Mouse (Mus musculus): ENCODE data around the gene Etfrf1. TPM values are rescaled to one million over a fixed set of nuclear protein-coding genes. Genes with fewer than 3 reads are reported as not detected.

Etfrf1 gene
- polyA plus RNA-seq, 1 experiment from 2014 or later = 30.6 TPM

DNA sequence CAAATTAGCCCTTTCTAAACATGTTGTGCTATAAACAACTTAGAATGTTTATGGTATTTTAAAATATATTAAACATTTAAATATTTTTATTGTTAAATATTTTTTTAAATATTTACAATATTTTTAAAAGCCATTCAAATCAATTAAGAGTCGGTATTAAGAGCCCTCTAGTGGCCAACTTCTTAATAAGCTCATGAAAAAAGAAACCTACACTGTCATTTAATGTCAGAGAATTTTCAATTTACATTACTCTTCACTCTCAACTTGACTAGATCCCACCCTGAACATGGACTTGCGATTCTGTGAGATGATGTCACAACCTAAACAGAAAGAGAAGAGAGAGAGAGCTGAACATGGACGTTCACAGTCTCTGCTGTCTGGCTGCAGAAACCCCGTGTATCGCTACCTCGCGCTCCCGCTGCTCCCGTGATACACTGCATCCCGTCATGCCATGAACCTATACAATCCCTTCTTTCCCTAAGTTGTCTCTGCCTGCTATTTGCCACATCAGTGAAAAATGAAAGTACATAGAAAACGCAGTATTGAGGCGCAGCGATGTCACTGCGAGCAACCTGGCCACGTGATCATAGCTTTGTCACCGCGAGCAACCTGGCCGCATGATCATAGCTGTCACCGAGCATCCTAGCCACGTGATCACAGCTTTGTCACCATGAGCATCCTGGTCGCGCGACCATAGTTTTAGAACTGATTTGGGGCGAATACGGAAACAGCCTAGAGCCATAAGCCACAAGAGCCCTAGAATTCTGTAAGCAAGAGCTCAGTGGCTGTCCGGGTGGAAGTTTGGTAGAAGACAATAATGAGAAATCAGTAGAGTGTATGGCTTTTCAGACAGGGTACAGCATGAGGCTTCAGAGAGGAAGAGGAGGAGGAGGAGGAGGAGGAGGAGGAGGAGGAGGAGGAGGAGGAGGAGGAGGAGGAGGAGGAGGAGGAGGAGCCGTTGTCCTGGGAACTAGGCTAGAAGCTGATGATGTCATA lies 23.5 kb upstream of the Etfrf1 start:
- WGBS = 69% methylated on average over 27 of the region's 27 CpGs
- Histone ChIP-seq H3K27me3 (ENCODE audit: control insufficient read depth, insufficient read depth, low read length) (no peaks in the 10 kb centered on the region), H3K4me2 (ENCODE audit: low read length) (peak overlapping the region; percentile 46), H3K4me1 (ENCODE audit: control insufficient read depth, insufficient read depth, low read length) (no peaks in the 10 kb centered on the region), H3K27ac (replicated peaks; ENCODE audit: low read depth, low read length) (peak overlapping the region; percentile 75), H3K4me3 (replicated peaks; ENCODE audit: low read depth, low read length) (peak overlapping the region; percentile 14), H3K9ac (replicated peaks; ENCODE audit: low read length) (peak overlapping the region; percentile 44), H3K36me3 (ENCODE audit: control insufficient read depth, insufficient read depth, low read length) (no peaks in the 10 kb centered on the region), H3K9me3 (ENCODE audit: control insufficient read depth, low read length) (no peaks in the 10 kb centered on the region)
- DNase-seq = peak; percentile 85
- ATAC-seq (ENCODE audit: low FRiP score, low TSS enrichment) = peak; percentile 67

DNA sequence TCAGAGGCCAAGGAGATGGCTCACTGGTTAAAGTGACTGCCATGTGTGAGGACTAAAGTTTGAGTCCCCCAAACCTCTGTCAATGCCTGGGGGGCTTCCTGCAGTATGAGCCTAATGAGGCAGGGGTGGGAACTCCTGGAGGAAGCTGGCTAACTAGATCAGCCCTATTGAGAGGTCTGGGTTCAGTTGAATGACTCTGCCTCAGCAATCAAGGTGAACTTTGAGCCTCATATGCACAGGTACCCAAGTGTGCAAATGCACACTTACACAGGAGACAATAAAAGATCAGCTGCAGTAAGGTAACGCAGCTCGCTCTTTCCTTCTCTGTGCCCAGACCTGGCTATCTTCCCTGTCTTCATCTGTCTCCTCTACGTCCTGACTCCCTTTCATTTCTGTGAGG lies 17.9 kb upstream of the Etfrf1 start:
- ATAC-seq (ENCODE audit: low FRiP score, low TSS enrichment) = no peak
- H3K9ac ChIP-seq (replicated peaks; ENCODE audit: low read length) = no peak overlapping the region
- no peaks in the 10 kb centered on the region for H3K36me3 ChIP-seq (ENCODE audit: control insufficient read depth, insufficient read depth, low read length)
- 87% methylated on average over 3 of the region's 3 CpGs for whole genome bisulfite sequencing
- H3K27me3 ChIP-seq (ENCODE audit: control insufficient read depth, insufficient read depth, low read length) = no peaks in the 10 kb centered on the region
- H3K4me2 ChIP-seq (ENCODE audit: low read length) = no peak overlapping the region
- no peaks in the 10 kb centered on the region for H3K4me1 ChIP-seq (ENCODE audit: control insufficient read depth, insufficient read depth, low read length)
- no peak for DNase-seq
- no peaks in the 10 kb centered on the region for H3K9me3 ChIP-seq (ENCODE audit: control insufficient read depth, low read length)
- H3K4me3 ChIP-seq (replicated peaks; ENCODE audit: low read depth, low read length) = no peak overlapping the region
- H3K27ac ChIP-seq (replicated peaks; ENCODE audit: low read depth, low read length) = no peak overlapping the region

DNA sequence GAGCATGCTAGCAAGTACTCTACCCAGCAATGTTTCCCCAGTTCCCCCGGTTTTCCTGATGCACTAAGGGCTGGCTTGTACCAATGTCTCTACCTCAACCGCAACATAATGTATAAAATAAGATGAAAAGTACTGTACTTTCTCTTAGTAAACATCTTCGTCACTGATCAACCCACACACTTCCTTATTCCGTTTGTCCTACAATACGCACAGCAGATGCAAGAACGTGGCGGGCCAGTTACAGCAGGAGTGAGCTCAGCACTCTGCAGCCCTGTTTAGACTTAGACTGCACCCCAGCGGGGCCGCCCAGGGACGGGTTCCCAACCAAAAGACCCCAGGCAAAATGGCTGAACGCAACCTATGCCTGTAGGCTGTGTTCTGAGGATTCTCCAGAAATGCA lies 17.5 kb upstream of the Etfrf1 start:
- Histone ChIP-seq H3K9ac (replicated peaks; ENCODE audit: low read length) (no peak overlapping the region), H3K9me3 (ENCODE audit: control insufficient read depth, low read length) (no peaks in the 10 kb centered on the region), H3K4me3 (replicated peaks; ENCODE audit: low read depth, low read length) (no peak overlapping the region), H3K36me3 (ENCODE audit: control insufficient read depth, insufficient read depth, low read length) (no peaks in the 10 kb centered on the region), H3K27ac (replicated peaks; ENCODE audit: low read depth, low read length) (no peak overlapping the region), H3K27me3 (ENCODE audit: control insufficient read depth, insufficient read depth, low read length) (no peaks in the 10 kb centered on the region), H3K4me1 (ENCODE audit: control insufficient read depth, insufficient read depth, low read length) (no peaks in the 10 kb centered on the region), H3K4me2 (ENCODE audit: low read length) (no peak overlapping the region)
- ATAC-seq (ENCODE audit: low FRiP score, low TSS enrichment) (no peak), DNase-seq (no peak)
- WGBS = 88% methylated on average over 11 of the region's 11 CpGs

DNA sequence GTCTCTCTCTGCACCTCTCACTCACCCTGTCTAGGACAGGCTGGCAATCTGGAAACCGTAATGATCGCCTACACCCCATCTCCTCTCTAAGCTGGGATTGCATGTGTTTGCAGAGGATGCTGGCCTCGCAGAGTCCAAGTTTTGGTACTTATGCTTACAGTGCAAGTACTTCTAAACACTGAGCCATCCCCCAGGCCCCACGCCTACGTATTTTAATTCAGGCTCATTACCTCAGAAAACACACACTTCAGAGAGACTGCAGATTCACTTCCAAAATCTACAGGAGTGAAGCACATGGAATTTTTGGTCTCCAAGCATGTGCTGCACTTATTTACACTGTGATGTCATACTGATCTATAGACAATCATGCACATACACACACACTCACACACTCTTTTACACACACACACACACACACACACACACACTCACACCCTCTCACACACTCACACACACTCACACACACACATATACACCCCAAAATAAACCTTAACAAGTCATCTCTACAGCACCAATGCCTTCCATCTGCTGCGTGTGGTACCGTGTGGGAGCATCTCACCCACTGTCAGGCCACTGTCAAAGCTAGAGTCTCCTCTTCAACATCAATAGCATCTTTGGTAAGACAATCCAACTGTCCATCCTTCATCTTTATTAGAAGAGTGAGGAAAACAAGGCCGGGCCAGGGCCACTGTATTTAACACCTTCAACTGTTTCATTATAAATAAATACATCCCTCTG lies 12.8 kb upstream of the Etfrf1 start:
- no peak for DNase-seq
- WGBS = 93% methylated on average over 8 of the region's 8 CpGs
- H3K4me3 ChIP-seq (replicated peaks; ENCODE audit: low read depth, low read length) = no peak overlapping the region
- H3K9ac ChIP-seq (replicated peaks; ENCODE audit: low read length) = no peak overlapping the region
- no peak overlapping the region for H3K4me2 ChIP-seq (ENCODE audit: low read length)
- no peaks in the 10 kb centered on the region for H3K9me3 ChIP-seq (ENCODE audit: control insufficient read depth, low read length)
- H3K36me3 ChIP-seq (ENCODE audit: control insufficient read depth, insufficient read depth, low read length) = no peaks in the 10 kb centered on the region
- no peak for ATAC-seq (ENCODE audit: low FRiP score, low TSS enrichment)
- H3K27me3 ChIP-seq (ENCODE audit: control insufficient read depth, insufficient read depth, low read length) = no peaks in the 10 kb centered on the region
- H3K4me1 ChIP-seq (ENCODE audit: control insufficient read depth, insufficient read depth, low read length) = no peaks in the 10 kb centered on the region
- no peak overlapping the region for H3K27ac ChIP-seq (replicated peaks; ENCODE audit: low read depth, low read length)

DNA sequence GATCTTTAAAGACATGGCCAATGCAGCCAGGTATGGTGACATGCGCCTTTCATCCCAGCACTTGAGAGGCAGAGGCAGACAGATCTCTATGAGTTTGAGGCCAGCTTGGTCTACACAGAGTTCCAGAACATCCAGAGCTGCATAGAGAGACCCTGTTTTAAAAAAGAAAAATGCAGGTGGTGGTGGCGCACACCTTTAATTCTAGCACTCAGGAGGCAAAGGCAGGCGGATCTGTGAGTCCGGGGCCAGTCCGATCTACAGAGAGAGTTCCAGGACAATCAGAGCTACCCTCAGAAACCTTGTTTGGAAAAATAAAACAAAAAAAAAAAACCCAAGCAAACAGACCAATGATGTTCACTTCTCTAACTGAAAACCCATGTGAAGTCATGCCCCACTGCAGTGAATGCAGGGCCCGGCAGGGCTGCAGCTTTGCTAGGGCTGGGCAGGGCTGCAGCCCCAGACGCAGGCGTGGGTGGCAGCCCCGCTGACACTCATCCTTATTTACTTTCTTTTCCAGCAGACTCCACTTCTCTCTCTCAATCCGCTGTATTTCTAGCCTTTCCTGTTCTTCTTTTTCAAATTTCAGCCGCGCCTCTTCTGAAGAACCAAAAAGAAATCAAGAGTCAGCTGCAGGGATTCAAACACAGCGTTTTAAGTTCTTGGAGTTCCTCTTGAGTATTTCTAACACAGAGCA lies 8.4 kb upstream of the Etfrf1 start:
- WGBS = 84% methylated on average over 13 of the region's 13 CpGs

DNA sequence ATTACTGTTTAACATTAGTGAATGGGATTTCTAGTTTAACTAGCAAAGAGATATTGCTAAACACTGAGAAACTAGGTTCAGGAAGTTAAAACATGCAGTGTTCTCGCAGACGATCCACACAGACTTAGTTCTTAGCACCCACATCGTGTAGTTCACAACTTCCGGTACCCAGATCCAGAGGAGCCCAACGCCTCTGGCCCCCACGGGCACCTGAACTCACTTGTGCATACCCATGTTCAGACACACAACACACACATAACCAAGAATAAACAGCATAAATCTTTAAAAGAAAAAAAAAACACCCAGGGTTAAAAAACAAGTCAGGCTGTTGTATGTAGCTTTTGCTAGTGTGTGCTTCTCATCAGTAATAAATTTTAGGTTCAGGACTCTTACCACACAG lies 6.5 kb upstream of the Etfrf1 start:
- H3K27me3 ChIP-seq (ENCODE audit: control insufficient read depth, insufficient read depth, low read length) = no peaks in the 10 kb centered on the region
- ATAC-seq (ENCODE audit: low FRiP score, low TSS enrichment) (no peak), DNase-seq (no peak)
- no peaks in the 10 kb centered on the region for H3K36me3 ChIP-seq (ENCODE audit: control insufficient read depth, insufficient read depth, low read length)
- H3K4me1 ChIP-seq (ENCODE audit: control insufficient read depth, insufficient read depth, low read length) = no peaks in the 10 kb centered on the region
- H3K9ac ChIP-seq (replicated peaks; ENCODE audit: low read length) = no peak overlapping the region
- H3K9me3 ChIP-seq (ENCODE audit: control insufficient read depth, low read length) = no peaks in the 10 kb centered on the region
- H3K27ac ChIP-seq (replicated peaks; ENCODE audit: low read depth, low read length) = no peak overlapping the region
- H3K4me3 ChIP-seq (replicated peaks; ENCODE audit: low read depth, low read length) = no peak overlapping the region
- H3K4me2 ChIP-seq (ENCODE audit: low read length) = no peak overlapping the region
- WGBS = 93% methylated on average over 6 of the region's 6 CpGs

More for the DNA sequence above, 8.4 kb upstream of the Etfrf1 start:
- Histone ChIP-seq H3K9ac (replicated peaks; ENCODE audit: low read length) (no peak overlapping the region), H3K36me3 (ENCODE audit: control insufficient read depth, insufficient read depth, low read length) (no peaks in the 10 kb centered on the region), H3K4me3 (replicated peaks; ENCODE audit: low read depth, low read length) (no peak overlapping the region), H3K4me1 (ENCODE audit: control insufficient read depth, insufficient read depth, low read length) (no peaks in the 10 kb centered on the region), H3K27me3 (ENCODE audit: control insufficient read depth, insufficient read depth, low read length) (no peaks in the 10 kb centered on the region), H3K27ac (replicated peaks; ENCODE audit: low read depth, low read length) (no peak overlapping the region), H3K9me3 (ENCODE audit: control insufficient read depth, low read length) (no peaks in the 10 kb centered on the region), H3K4me2 (ENCODE audit: low read length) (no peak overlapping the region)
- no peak for DNase-seq
- no peak for ATAC-seq (ENCODE audit: low FRiP score, low TSS enrichment)

DNA sequence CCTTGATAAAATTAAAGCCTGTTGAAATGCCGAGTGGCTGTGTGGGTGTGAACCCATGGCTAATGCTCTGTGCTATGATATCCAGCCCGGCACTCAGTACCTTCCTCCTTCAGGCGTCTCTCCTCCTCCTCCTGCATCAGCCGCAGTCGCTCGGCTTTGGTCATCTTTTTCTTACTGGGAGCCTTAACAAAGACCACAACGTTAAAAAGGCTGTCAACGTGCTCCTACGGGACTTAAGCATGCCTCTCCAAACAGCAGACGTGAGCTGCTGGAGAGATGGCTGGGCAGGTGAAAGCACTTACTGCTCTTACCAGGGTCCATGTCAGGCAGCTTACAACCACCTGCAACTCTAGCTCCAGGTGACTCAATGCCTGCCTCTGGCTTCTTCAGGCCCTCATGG lies 5.8 kb upstream of the Etfrf1 start:
- DNase-seq (no peak), ATAC-seq (ENCODE audit: low FRiP score, low TSS enrichment) (no peak)
- no peaks in the 10 kb centered on the region for H3K9me3 ChIP-seq (ENCODE audit: control insufficient read depth, low read length)
- no peak overlapping the region for H3K27ac ChIP-seq (replicated peaks; ENCODE audit: low read depth, low read length)
- H3K4me3 ChIP-seq (replicated peaks; ENCODE audit: low read depth, low read length) = no peak overlapping the region
- no peaks in the 10 kb centered on the region for H3K36me3 ChIP-seq (ENCODE audit: control insufficient read depth, insufficient read depth, low read length)
- H3K4me2 ChIP-seq (ENCODE audit: low read length) = no peak overlapping the region
- H3K27me3 ChIP-seq (ENCODE audit: control insufficient read depth, insufficient read depth, low read length) = no peaks in the 10 kb centered on the region
- 71% methylated on average over 10 of the region's 10 CpGs for WGBS
- peaks cover under 1% of the 10 kb centered on the region; the same call in 1 of the 2 replicates for H3K4me1 ChIP-seq (ENCODE audit: control insufficient read depth, insufficient read depth, low read length)
- no peak overlapping the region for H3K9ac ChIP-seq (replicated peaks; ENCODE audit: low read length)

DNA sequence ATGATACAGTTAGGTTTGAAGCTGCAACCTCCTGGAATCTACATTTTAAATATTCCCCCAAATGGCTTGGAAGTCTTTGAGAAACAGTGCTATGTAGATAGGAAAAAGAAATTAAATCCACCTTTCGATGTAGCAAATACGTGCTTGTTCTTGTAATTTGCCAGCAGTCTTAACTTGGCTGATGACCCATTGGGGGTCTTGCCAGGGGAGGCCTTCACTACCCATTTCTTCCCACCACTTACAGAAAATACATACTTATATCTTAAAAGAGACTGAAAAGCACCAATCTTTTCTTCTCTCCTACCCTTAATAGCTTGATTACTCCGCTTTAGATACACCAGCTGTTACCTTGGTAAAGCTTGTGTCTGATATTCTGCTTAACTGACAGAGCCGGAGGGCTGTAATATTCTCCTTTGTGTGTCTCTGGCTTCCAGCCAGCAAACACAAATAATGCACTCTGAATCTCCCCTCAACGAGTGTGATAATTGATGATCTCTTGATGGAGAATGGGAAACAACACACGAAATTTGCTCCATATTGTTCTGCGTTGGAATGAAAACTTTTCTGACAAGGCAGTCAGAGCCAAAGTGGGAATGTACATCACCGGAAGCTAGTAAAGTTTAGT lies 766 bp upstream of the Etfrf1 start:
- DNase-seq = peak; percentile 32
- H3K36me3 ChIP-seq (ENCODE audit: control insufficient read depth, insufficient read depth, low read length) = no peaks in the 10 kb centered on the region
- 36% methylated on average over 8 of the region's 8 CpGs for WGBS
- peak overlapping the region; percentile 76 for H3K4me3 ChIP-seq (replicated peaks; ENCODE audit: low read depth, low read length)
- H3K27me3 ChIP-seq (ENCODE audit: control insufficient read depth, insufficient read depth, low read length) = no peaks in the 10 kb centered on the region
- no peak for ATAC-seq (ENCODE audit: low FRiP score, low TSS enrichment)
- no peaks in the 10 kb centered on the region for H3K9me3 ChIP-seq (ENCODE audit: control insufficient read depth, low read length)
- H3K4me1 ChIP-seq (ENCODE audit: control insufficient read depth, insufficient read depth, low read length) = peaks cover 14% of the 10 kb centered on the region; the same call in 1 of the 2 replicates
- H3K27ac ChIP-seq (replicated peaks; ENCODE audit: low read depth, low read length) = peak overlapping the region; percentile 45
- peak overlapping the region; percentile 53 for H3K4me2 ChIP-seq (ENCODE audit: low read length)
- no peak overlapping the region for H3K9ac ChIP-seq (replicated peaks; ENCODE audit: low read length)

All from midbrain, embryonic 14.5 days (tissue).